Mouse (Mus musculus): ENCODE results near the gene Tex37.

- TF ChIP-seq POLR2A (IDR thresholded peaks at IDR 0.05; ENCODE audit: low read depth, low read length), result no peak
- TF ChIP-seq CTCF (IDR thresholded peaks at IDR 0.05; ENCODE audit: extremely low read depth, insufficient read depth, insufficient read length, insufficient replicate concordance), result no peak
Observed at GRCm38 (mm10) chr6:70872570-70872969, 46.2 kb downstream of the Tex37 start.
